Mouse (Mus musculus) 416B (cell line): Measurements from ENCODE around the gene Dnmt3a.

ENCODE experiments used
- DNase-seq: peaks from one replicate; pipeline ENCODE4 v3.0.0; 2011; ENCODE audit warnings: low read depth

Gene Dnmt3a

GRCm38 (mm10) chr12:3855762-3856501, 50.1 kb downstream of the Dnmt3a start:
- peak; percentile 93 for DNase-seq

- no peak for DNase-seq
These were observed 50.9 kb downstream of the Dnmt3a start for GRCm38 (mm10) chr12:3856748-3857147.

GRCm38 (mm10) chr12:3857231-3857630, 51.4 kb downstream of the Dnmt3a start:
- no peak for DNase-seq

GRCm38 (mm10) chr12:3857773-3858172, 52.0 kb downstream of the Dnmt3a start:
- DNase-seq: no peak

- no peak for DNase-seq
These were observed 52.9 kb downstream of the Dnmt3a start for GRCm38 (mm10) chr12:3858754-3859153.

GRCm38 (mm10) chr12:3859545-3859944, 53.7 kb downstream of the Dnmt3a start:
- no peak for DNase-seq

GRCm38 (mm10) chr12:3860005-3860404, 54.2 kb downstream of the Dnmt3a start:
- no peak for DNase-seq

GRCm38 (mm10) chr12:3861665-3862228, 55.9 kb downstream of the Dnmt3a start:
- DNase-seq: no peak

- no peak for DNase-seq
These were observed 56.4 kb downstream of the Dnmt3a start for GRCm38 (mm10) chr12:3862253-3862652.

GRCm38 (mm10) chr12:3864208-3864607, 58.4 kb downstream of the Dnmt3a start:
- no peak for DNase-seq

- no peak for DNase-seq
These were observed 59.8 kb downstream of the Dnmt3a start for GRCm38 (mm10) chr12:3865594-3865993.

- no peak for DNase-seq
These were observed 61.0 kb downstream of the Dnmt3a start for GRCm38 (mm10) chr12:3866654-3867370.

- peak; percentile 40 for DNase-seq
These were observed 62.3 kb downstream of the Dnmt3a start for GRCm38 (mm10) chr12:3868115-3868514.

- DNase-seq: peak; percentile 93
These were observed 63.1 kb downstream of the Dnmt3a start for GRCm38 (mm10) chr12:3868676-3869458.

- no peak for DNase-seq
These were observed 64.2 kb downstream of the Dnmt3a start for GRCm38 (mm10) chr12:3870024-3870423.

- peak; percentile 84 for DNase-seq
These were observed 65.2 kb downstream of the Dnmt3a start for GRCm38 (mm10) chr12:3870859-3871462.

- no peak for DNase-seq
These were observed 65.8 kb downstream of the Dnmt3a start for GRCm38 (mm10) chr12:3871637-3872036.

GRCm38 (mm10) chr12:3872410-3873230, 66.8 kb downstream of the Dnmt3a start:
- no peak for DNase-seq

GRCm38 (mm10) chr12:3875474-3875873, 69.7 kb downstream of the Dnmt3a start:
- DNase-seq: peak; percentile 42

- DNase-seq: no peak
These were observed 71.6 kb downstream of the Dnmt3a start for GRCm38 (mm10) chr12:3877376-3877775.

GRCm38 (mm10) chr12:3881474-3881873, 75.7 kb downstream of the Dnmt3a start:
- DNase-seq: no peak
